Mouse (Mus musculus) monocyte, adult 2 months (primary cell): ENCODE results near the gene Nudt14.

ENCODE experiments used
- DNase-seq, 2 experiments: peaks; one replicate each; pipeline ENCODE4 v3.0.0; 2022; ENCODE audit warnings: low spot score in 2 of 2, low read depth in 1 of 2

The Nudt14 gene

DNA sequence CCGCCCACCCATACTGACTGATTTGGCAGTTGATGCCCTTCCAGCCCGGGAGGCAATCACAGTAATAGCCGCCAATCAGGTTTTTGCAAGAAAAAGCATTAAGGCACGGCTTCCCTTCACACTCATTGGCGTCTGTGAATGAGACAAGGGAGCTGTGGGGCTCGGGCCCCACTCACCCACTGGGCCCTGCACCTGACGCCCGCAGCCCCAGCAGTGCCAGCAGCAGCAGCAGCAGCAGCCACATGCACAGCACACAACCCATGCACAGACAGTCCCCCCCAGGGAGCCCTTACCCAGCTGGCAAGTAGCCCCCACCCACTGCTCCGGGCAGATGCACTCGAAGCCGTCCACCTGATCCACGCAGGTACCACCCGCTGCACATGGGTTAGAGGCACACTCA is 26.3 kb downstream of the Nudt14 start:
- no peak for DNase-seq

DNA sequence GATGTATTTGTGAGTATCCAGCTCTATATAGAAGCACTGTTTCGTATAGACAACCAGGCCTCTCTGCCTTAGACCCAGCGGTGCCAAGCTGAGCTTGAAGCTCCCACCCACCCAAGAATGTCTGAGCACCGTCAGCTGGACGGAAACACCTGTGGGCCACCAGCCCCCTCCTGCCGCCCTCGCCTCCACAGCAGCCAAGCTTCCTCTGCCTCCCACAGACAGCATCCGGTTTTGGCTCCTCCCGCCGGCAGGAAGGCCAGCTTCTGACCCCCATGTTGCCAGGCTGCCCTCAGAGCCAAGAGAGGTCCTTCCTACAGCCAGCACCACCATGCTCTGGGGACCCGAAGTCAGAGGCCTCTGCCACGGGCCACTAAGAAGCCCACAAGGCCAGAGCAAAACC is 27.4 kb downstream of the Nudt14 start:
- DNase-seq, result no peak

DNA sequence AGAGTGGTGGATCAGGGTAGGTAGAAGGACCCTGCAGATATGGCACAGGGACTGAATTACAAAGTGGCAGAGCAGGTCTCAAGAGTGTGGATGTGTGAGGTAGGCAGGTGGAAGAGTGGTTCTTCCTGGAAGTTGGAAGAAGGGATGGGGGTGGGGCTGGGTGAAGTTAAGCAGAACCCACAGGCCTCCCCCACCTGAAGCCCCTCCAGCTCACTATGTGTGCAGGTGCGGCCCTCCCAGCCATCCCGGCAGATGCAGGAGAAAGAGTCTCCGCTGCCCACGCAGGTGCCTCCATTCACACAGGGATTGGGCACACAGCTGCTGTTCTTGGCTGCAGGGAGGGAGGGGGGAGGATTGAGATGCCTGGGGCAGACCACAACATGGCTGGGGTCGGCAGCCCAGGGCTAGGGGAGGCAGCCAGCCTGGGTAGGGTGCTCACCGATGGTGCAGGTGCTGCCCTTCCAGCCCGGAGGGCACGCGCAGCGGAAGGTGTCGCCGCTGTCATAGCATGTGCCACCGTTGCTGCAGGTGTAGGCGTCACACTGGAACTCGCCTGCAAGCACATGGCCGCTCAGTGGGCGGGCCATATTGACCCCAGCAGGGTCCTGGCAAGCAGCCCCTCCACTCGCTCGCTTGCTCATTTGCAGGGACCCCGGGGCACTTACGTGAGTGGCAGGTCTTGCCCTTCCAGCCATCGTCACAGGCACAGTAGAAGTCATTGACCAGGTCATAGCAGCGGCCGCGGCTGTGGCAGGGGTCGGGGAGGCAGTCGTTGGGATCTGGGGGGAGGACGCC is 28.8 kb downstream of the Nudt14 start:
- no peak for DNase-seq

DNA sequence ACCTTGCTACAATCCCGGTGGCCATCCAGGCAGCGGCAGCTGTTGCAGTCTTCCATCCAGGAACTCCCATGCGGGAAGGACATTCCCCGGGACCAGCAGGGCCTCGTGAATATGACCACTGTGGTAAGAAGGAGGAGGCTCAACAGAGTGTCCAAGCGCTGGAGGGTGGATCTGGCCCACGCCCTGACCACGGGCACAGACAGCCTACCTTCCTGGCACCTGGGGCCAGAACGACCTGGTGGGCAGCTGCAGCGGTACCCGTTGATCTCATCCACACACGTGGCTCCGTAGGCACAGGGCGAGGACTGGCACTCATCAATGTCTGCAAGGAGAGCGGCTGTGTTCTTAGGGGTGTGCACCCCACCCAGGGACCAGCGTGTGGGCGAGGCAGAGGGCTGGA is 30.2 kb downstream of the Nudt14 start:
- no peak for DNase-seq

DNA sequence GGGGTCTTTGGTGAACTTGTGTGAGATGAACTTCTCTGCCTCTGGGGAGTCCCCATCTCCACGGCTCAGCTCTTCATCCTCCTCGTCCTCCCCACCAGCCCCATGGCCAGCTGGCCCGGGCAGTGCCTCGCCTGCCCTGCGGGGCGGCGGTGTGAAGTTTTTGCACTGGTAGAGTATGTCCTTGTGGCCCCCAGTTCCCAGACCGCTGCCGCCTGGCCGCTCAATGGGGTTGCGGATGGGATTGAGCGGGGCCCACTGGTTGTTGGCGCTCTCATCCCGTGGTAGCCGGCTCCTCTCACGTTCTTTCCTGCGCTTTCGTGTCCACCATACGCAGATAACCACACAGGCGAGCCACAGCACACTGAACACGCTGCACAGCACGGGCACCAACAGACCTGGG is 32.9 kb downstream of the Nudt14 start:
- DNase-seq, result no peak

DNA sequence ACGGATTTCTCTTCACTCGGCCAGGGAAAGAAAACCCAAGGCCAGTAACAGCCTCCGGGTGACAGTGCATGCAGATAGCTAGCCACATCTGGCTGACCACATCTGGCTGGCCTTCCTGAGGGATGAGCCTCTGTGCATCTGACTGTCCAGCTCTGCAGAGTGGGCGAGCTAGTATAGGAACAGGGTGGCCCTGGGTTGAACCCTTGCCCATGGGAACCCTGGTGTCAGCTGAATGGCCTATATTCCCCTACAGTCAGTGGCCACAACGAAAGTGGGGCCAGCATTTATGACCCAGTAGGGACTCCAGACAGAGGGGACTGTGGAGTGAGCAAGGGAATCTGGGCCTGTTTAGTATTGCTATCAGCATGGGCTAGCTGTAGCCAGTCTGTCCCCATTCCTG is 36.9 kb downstream of the Nudt14 start:
- DNase-seq, result no peak

DNA sequence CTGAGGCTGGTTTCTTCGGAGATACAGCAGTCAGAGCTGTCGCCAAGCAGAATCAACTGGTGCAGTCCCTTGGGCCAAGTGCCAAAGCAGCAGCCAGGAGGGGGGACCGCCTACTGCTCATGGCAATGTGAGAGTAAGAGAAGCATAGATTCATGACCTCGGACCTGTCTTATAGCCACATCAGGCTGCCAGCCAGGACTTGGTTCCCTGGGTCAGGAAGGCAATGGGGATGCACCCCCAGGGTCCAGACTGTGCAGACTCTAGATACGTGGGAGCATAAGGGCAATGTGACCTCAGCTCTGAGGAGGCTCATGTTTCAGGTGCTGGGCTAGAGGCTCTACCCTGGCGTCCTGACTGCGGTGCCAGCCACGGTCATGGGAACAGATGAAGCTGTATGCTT is 38.0 kb downstream of the Nudt14 start:
- DNase-seq, result no peak

DNA sequence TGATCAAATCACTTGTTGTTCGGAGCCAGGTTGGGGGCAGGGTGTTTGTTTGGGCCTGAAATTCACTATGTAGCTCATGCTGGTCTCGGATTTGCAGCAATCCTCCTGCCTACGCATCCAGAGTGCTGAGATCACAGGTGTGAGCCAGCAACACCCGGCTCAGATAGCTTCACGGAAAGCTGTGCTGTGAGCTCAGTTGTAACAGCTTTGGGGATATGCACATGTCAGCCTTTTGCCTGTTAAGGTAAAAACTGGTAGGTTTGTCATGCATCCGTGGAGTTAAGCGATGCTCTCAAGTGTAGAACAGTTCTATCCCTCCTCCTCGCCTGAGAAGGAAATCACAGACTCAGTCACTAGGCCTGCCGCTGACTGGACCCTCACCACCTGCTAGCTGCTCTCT is 41.3 kb downstream of the Nudt14 start:
- no peak for DNase-seq

DNA sequence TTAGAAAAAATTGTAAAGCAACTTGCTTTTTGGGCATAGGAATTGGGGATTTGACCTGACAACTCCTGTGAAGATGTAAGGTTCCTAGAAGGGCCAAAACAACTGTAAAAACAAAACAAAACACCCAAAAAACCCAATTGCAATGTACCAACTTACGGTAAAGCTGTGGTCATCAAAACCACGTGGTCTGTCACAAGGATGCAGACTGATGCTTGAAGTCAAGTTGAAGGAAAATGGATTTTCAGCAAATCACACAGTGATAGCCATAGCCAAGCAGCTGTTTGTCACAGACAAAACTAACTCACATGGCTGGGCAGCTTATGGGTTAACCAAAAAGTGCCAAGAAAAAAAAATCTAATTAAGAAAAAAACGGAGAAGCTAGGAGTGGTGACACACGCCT is 43.0 kb downstream of the Nudt14 start:
- DNase-seq, result no peak

DNA sequence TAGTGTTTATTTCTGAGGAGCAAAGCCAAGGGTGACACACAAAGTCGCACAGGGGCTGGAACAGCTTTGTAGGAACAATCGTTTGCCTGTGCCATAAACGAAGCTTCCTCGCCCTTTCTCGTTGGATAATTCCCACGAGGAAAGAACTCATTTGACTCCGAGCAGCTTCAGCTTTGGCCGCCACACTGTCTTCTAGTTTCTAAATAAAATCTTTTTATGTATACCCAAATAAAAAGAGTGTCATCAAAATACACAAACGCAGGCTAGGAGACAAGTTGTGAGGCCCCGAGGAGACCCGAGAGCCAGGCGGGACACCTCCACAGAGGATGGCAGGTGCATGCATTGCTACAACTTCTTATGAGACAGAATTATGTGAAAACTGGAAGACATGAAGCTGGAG is 43.6 kb downstream of the Nudt14 start:
- DNase-seq, result no peak

DNA sequence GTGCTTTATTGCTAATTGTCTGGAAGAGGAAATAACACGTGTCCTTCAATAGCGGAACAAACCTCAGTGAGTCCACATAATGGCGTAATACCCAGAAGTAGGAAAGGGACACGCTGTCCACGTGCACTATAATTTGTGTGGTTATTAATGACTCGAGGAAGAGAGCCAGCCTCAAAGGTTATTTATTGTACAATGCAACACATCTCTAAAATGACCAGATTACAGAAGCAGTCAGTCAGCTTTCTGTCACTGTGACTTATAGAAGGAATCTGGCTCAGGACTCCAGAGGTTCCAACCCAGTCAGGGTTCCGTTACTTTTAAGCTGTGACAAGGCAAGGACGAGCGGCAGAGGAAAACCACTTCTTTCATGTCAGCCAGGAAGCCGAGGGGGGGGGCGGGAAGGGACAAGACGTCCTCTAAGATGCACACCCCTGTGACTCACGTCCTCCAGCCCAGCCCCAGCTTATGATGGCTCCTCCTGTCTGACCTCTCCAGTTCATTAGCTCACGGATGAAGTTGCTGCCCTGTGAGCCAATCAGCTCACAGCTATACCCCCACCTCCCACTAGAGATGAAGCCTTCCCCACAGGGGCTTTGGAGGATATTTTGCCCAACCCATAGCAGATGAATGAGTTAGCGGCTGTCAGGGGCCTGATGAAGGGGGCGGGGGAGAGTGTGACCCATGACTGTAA is 44.3 kb downstream of the Nudt14 start:
- DNase-seq, result peak; percentile 35 to 47

DNA sequence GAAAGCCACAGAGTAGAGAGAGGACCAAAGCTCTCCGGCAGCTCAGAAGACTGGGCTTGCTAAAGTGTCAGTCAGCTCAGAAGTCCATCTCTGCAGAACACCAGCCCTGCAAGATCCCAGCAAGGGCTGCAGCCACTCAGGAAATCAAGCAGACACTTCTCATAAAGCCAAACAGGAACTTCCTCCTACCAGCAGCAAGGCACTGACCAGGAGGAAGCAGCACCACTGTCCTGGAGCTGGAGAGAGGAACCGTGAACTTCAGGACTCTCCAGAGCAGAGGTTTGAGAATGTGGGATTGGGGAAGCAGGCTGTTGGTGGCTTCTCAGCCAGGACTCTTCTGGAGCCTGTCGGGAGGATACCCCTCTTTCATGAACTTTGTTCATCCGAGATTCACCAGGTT is 47.0 kb downstream of the Nudt14 start:
- DNase-seq, result peak in 1 of 2 experiments; percentile 43

DNA sequence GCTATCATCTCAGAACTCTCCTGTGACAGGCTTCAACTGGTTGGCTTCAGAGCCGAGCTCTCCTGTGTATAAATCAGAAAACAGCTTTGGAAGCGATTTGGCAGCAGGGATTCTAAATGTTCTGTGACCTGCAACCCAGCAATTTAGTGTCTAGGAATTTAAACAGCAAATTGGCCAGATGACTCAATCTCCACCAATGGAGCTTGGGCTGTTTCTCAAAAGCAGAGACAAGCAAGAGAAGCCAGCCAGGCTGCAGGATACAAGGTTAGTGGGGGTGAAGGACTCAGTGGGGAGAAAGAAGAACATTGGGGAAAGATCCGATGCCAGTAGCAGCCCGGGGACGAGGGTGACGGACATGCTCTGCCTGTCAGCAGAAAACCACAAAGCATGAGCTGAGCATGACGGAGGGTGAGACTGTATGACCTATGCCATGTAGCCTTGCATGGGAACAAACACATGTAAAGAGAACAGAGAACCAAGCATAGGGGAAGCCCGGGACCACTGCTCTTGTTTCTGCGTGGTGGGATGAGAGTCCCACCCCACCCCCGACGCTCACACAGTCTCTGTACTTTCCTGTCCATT is 47.5 kb downstream of the Nudt14 start:
- DNase-seq, result no peak

DNA sequence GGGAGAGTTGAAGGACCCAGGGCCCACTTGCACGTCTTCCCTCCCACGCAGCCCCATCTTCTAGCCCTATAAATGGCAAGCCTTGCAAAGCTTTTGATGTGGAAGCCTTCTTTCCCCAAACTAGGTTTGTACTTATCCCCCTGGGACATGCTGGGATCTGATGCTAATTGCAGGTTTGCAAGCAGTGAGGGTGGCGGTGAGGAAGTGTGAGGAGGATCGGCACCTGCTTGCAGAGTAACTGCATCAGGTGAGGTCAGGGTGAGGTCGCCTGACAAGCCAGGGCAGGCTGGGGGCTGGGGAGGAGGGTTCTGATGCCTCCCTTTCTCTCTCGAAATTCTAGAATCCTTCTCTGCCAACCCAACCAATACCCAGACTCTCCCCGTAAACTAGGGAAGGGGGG is 56.5 kb downstream of the Nudt14 start:
- DNase-seq, result no peak
